Mouse (Mus musculus): Measurements from ENCODE around the gene Chrm1. TPM values are rescaled to one million over a fixed set of nuclear protein-coding genes. Genes with fewer than 3 reads are reported as not detected.

Chrm1 gene
- total and polyA plus RNA-seq, 3 experiments = under 0.01 to 0.01 TPM; not detected in 1

- no peaks in the 10 kb centered on the region for H3K27me3 ChIP-seq (ENCODE audit: control insufficient read depth in 1 of 2, insufficient read depth in 2 of 2, low read length in 2 of 2)
- peaks cover 34% of the 10 kb centered on the region for H3K79me2 ChIP-seq (ENCODE audit: control insufficient read depth, insufficient read depth, low read length, poor library complexity)
- H3K36me3 ChIP-seq (ENCODE audit: control insufficient read depth in 1 of 2, insufficient read depth in 2 of 2, low read length in 2 of 2) = peaks cover 19 to 26% of the 10 kb centered on the region in 2 experiments
- no peak overlapping the region for H3K4me3 ChIP-seq (ENCODE audit: control insufficient read depth in 1 of 2, insufficient read depth in 1 of 2, low read depth in 2 of 2, low read length in 2 of 2)
- H3K4me1 ChIP-seq (ENCODE audit: control insufficient read depth in 1 of 2, insufficient read depth in 2 of 2, low read length in 2 of 2) = peaks cover 5 to 14% of the 10 kb centered on the region in 2 experiments; a peak in 3 of 4 replicates
- TF ChIP-seq TCF12 (IDR thresholded peaks at IDR 0.05; ENCODE audit: low read depth, low read length) (no peak), USF2 (IDR thresholded peaks at IDR 0.05; ENCODE audit: borderline replicate concordance in 1 of 2, insufficient read depth in 1 of 2, low read depth in 1 of 2, low read length in 2 of 2) (no peak), POLR2AphosphoS5 (IDR thresholded peaks at IDR 0.05; ENCODE audit: borderline replicate concordance, low read depth, low read length) (no peak), RAD21 (IDR thresholded peaks at IDR 0.05; ENCODE audit: low read depth, low read length) (no peak), MAX (IDR thresholded peaks at IDR 0.05; ENCODE audit: low read length) (no peak), CHD1 (IDR thresholded peaks at IDR 0.05; ENCODE audit: low read depth, low read length) (no peak), ZNF384 (IDR thresholded peaks at IDR 0.05; ENCODE audit: low read depth, low read length) (no peak), SIN3A (IDR thresholded peaks at IDR 0.05; ENCODE audit: low read length) (no peak), MYB (IDR thresholded peaks at IDR 0.05; ENCODE audit: low read depth, low read length) (no peak), MAZ (IDR thresholded peaks at IDR 0.05; ENCODE audit: low read depth, low read length) (no peak), CHD2 (IDR thresholded peaks at IDR 0.05; ENCODE audit: low read length) (no peak), GATA1 (IDR thresholded peaks at IDR 0.05; ENCODE audit: low read depth, low read length) (no peak), POLR2A (IDR thresholded peaks at IDR 0.05; ENCODE audit: control insufficient read depth in 1 of 2, insufficient read depth in 1 of 2, low read depth in 1 of 2, low read length in 2 of 2, poor library complexity in 1 of 2) (no peak), MAFK (IDR thresholded peaks at IDR 0.05; ENCODE audit: borderline replicate concordance, low read depth, low read length) (no peak), NELFE (IDR thresholded peaks at IDR 0.05; ENCODE audit: low read depth, low read length) (no peak), ZKSCAN1 (IDR thresholded peaks at IDR 0.05; ENCODE audit: low read depth, low read length) (no peak)
- no peak for DNase-seq (ENCODE audit: low read depth, low spot score)
- H3K9me3 ChIP-seq (replicated peaks; ENCODE audit: insufficient read depth, low read length) = no peaks in the 10 kb centered on the region
- no peak overlapping the region for H3K27ac ChIP-seq (ENCODE audit: control insufficient read depth, low read depth, low read length)
- H3K9ac ChIP-seq (ENCODE audit: control insufficient read depth, low read depth, low read length, poor library complexity, severe bottlenecking) = no peak overlapping the region
Observed at GRCm38 (mm10) chr19:8710057-8710456, 46.5 kb downstream of the Chrm1 start.

- H3K4me3 ChIP-seq (ENCODE audit: control insufficient read depth in 1 of 2, insufficient read depth in 1 of 2, low read depth in 2 of 2, low read length in 2 of 2) = peak overlapping the region; percentile 82 to 88
- peak overlapping the region; percentile 90 for H3K9ac ChIP-seq (ENCODE audit: control insufficient read depth, low read depth, low read length, poor library complexity, severe bottlenecking)
- peaks cover 34% of the 10 kb centered on the region for H3K79me2 ChIP-seq (ENCODE audit: control insufficient read depth, insufficient read depth, low read length, poor library complexity)
- DNase-seq (ENCODE audit: low read depth, low spot score) = no peak
- H3K27me3 ChIP-seq (ENCODE audit: control insufficient read depth in 1 of 2, insufficient read depth in 2 of 2, low read length in 2 of 2) = no peaks in the 10 kb centered on the region
- H3K4me1 ChIP-seq (ENCODE audit: control insufficient read depth in 1 of 2, insufficient read depth in 2 of 2, low read length in 2 of 2) = peaks cover 5 to 27% of the 10 kb centered on the region in 2 experiments; a peak in 3 of 4 replicates
- TF ChIP-seq CHD2 (IDR thresholded peaks at IDR 0.05; ENCODE audit: low read length) (no peak), NELFE (IDR thresholded peaks at IDR 0.05; ENCODE audit: low read depth, low read length) (no peak), MAFK (IDR thresholded peaks at IDR 0.05; ENCODE audit: borderline replicate concordance, low read depth, low read length) (no peak), E2F4 (IDR thresholded peaks at IDR 0.05; ENCODE audit: borderline replicate concordance, low read depth, low read length) (no peak), ZMIZ1 (IDR thresholded peaks at IDR 0.05; ENCODE audit: low read depth, low read length) (no peak), EP300 (IDR thresholded peaks at IDR 0.05; ENCODE audit: low read depth in 1 of 2, low read length in 2 of 2) (no peak), MYC (IDR thresholded peaks at IDR 0.05; ENCODE audit: low read depth, low read length) (no peak), ELF1 (IDR thresholded peaks at IDR 0.05; ENCODE audit: low read depth, low read length) (no peak), HCFC1 (IDR thresholded peaks at IDR 0.05; ENCODE audit: low read depth, low read length) (no peak), RCOR1 (IDR thresholded peaks at IDR 0.05; ENCODE audit: low read depth, low read length) (no peak), UBTF (IDR thresholded peaks at IDR 0.05; ENCODE audit: borderline replicate concordance, insufficient read depth, low read depth, low read length) (no peak), POLR2A (IDR thresholded peaks at IDR 0.05; ENCODE audit: control insufficient read depth in 1 of 2, insufficient read depth in 1 of 2, low read depth in 1 of 2, low read length in 2 of 2, poor library complexity in 1 of 2) (no peak), ETS1 (IDR thresholded peaks at IDR 0.05; ENCODE audit: low read depth, low read length) (no peak), KAT2A (conservative IDR thresholded peaks at IDR 0.05; ENCODE audit: low read depth, low read length) (no peak)
- H3K36me3 ChIP-seq (ENCODE audit: control insufficient read depth in 1 of 2, insufficient read depth in 2 of 2, low read length in 2 of 2) = peaks cover 19 to 28% of the 10 kb centered on the region in 2 experiments
- H3K27ac ChIP-seq (ENCODE audit: control insufficient read depth, low read depth, low read length) = peak overlapping the region; percentile 91
- H3K9me3 ChIP-seq (replicated peaks; ENCODE audit: insufficient read depth, low read length) = no peaks in the 10 kb centered on the region
Observed at GRCm38 (mm10) chr19:8711506-8711905, 47.9 kb downstream of the Chrm1 start.

All from MEL (cell line).